Mouse (Mus musculus) small intestine, adult 2 months (tissue): ENCODE results near the gene Rcbtb2. TPM values are rescaled to one million over a fixed set of nuclear protein-coding genes. Genes with fewer than 3 reads are reported as not detected.

ENCODE experiments used
- H3K27ac ChIP-seq: fragments of 200-500 bp; 2 replicates; pipeline ENCODE4 v1.5.1; 2012; ENCODE audit warnings: low read depth, low read length, control low read depth, inconsistent platforms; ENCODE audit not compliant: insufficient read depth
- H3K27me3 ChIP-seq: fragments of 200-500 bp; 2 replicates; pipeline ENCODE4 v1.6.1; 2012; ENCODE audit warnings: mild to moderate bottlenecking, moderate library complexity, low read length, inconsistent platforms; ENCODE audit not compliant: control insufficient read depth, insufficient read depth
- H3K36me3 ChIP-seq: fragments of 200-500 bp; 2 replicates; pipeline ENCODE4 v1.6.1; 2012; ENCODE audit warnings: mild to moderate bottlenecking, low read length, control low read depth, inconsistent platforms; ENCODE audit not compliant: control insufficient read depth, insufficient read depth
- H3K4me1 ChIP-seq: fragments of 200-500 bp; 2 replicates; pipeline ENCODE4 v1.6.1; 2012; ENCODE audit warnings: low read length, inconsistent platforms, mixed read lengths; ENCODE audit not compliant: control insufficient read depth, insufficient read depth, insufficient read length
- H3K4me3 ChIP-seq: fragments of 200-500 bp; 2 replicates; pipeline ENCODE4 v1.5.1; 2012; ENCODE audit warnings: low read depth, mild to moderate bottlenecking, control low read depth, inconsistent platforms, low read length, moderate library complexity
- CTCF ChIP-seq: fragments of 200-500 bp; IDR thresholded peaks from 2 replicates; pipeline ENCODE4 v1.5.1; 2012; ENCODE audit warnings: low read depth, mild to moderate bottlenecking, control low read depth, inconsistent platforms, low read length, moderate library complexity, mixed read lengths; ENCODE audit not compliant: insufficient replicate concordance, insufficient read length; ENCODE audit errors: extremely low read depth
- POLR2A ChIP-seq: fragments of 200-500 bp; IDR thresholded peaks from 2 replicates; pipeline ENCODE4 v1.6.1; 2012; ENCODE audit warnings: low read depth, mild to moderate bottlenecking, control low read depth, inconsistent platforms, low read length, moderate library complexity
- WGBS: fragments of 180-500 bp; shearing (Covaris S2); methylation state at CpG from one replicate; pipeline ENCODE4 v1.1.7; 2018; 5-methylcytosine and 5-hydroxymethylcytosine counted together
- polyA plus RNA-seq: library from polyadenylated mRNA; depleted of rRNA; stranded (reverse); fragments of >200 nt; gene quantifications from 2 replicates; pipeline ENCODE4 v1.2.3, GENCODE M21; 2012

Rcbtb2 gene
- polyA plus RNA-seq, 1 experiment = 10.1 TPM

GRCm38 (mm10) chr14:73172196-73173011 is 49.6 kb downstream of the Rcbtb2 start:
- Histone ChIP-seq H3K27me3 (no peaks in the 10 kb centered on the region), H3K4me1 (peaks cover 19% of the 10 kb centered on the region), H3K36me3 (no peaks in the 10 kb centered on the region), H3K27ac (peak overlapping the region; percentile 47), H3K4me3 (no peak overlapping the region)
- 78% methylated on average over 12 of the region's 12 CpGs for WGBS
- TF ChIP-seq CTCF (no peak), POLR2A (no peak)

GRCm38 (mm10) chr14:73173662-73174061 is 50.8 kb downstream of the Rcbtb2 start:
- TF ChIP-seq CTCF (no peak), POLR2A (no peak)
- H3K36me3 ChIP-seq = peaks cover 2% of the 10 kb centered on the region; the same call in 1 of the 2 replicates
- WGBS = 39% methylated on average over 11 of the region's 11 CpGs

GRCm38 (mm10) chr14:73174091-73174995 is 51.5 kb downstream of the Rcbtb2 start:
- Histone ChIP-seq H3K4me3 (no peak overlapping the region), H3K36me3 (peaks cover 2% of the 10 kb centered on the region; the same call in 1 of the 2 replicates), H3K4me1 (peaks cover 19% of the 10 kb centered on the region), H3K27ac (no peak overlapping the region), H3K27me3 (no peaks in the 10 kb centered on the region)
- WGBS = 59% methylated on average over 7 of the region's 7 CpGs
- no peak for TF ChIP-seq CTCF
- TF ChIP-seq POLR2A = no peak

More at GRCm38 (mm10) chr14:73173662-73174061, 50.8 kb downstream of the Rcbtb2 start:
- H3K4me3 ChIP-seq = no peak overlapping the region
- peaks cover 19% of the 10 kb centered on the region for H3K4me1 ChIP-seq
- H3K27ac ChIP-seq = peak overlapping the region; percentile 38
- H3K27me3 ChIP-seq = no peaks in the 10 kb centered on the region

GRCm38 (mm10) chr14:73175031-73175430 is 52.2 kb downstream of the Rcbtb2 start:
- Histone ChIP-seq H3K36me3 (peaks cover 2% of the 10 kb centered on the region; the same call in 1 of the 2 replicates), H3K27ac (no peak overlapping the region), H3K4me1 (peaks cover 22% of the 10 kb centered on the region), H3K27me3 (no peaks in the 10 kb centered on the region), H3K4me3 (no peak overlapping the region)
- 92% methylated on average over 1 of the region's 1 CpGs for WGBS
- no peak for TF ChIP-seq CTCF
- TF ChIP-seq POLR2A = no peak

GRCm38 (mm10) chr14:73175814-73176213 is 53.0 kb downstream of the Rcbtb2 start:
- peaks cover 22% of the 10 kb centered on the region for H3K4me1 ChIP-seq
- TF ChIP-seq POLR2A (no peak), CTCF (no peak)
- H3K27ac ChIP-seq = no peak overlapping the region
- WGBS = 79% methylated on average over 6 of the region's 6 CpGs
- no peaks in the 10 kb centered on the region for H3K27me3 ChIP-seq
- H3K4me3 ChIP-seq = no peak overlapping the region
- peaks cover 2% of the 10 kb centered on the region; the same call in 1 of the 2 replicates for H3K36me3 ChIP-seq

- no peak overlapping the region for H3K4me3 ChIP-seq
- no peak overlapping the region for H3K27ac ChIP-seq
- H3K36me3 ChIP-seq = peaks cover 2% of the 10 kb centered on the region; the same call in 1 of the 2 replicates
- no peak for TF ChIP-seq CTCF
- no peak for TF ChIP-seq POLR2A
- WGBS = 57% methylated on average over 5 of the region's 5 CpGs
- peaks cover 22% of the 10 kb centered on the region for H3K4me1 ChIP-seq
- H3K27me3 ChIP-seq = no peaks in the 10 kb centered on the region
These were observed 53.4 kb downstream of the Rcbtb2 start for GRCm38 (mm10) chr14:73176266-73176665.
